In the genomic region with DNA sequence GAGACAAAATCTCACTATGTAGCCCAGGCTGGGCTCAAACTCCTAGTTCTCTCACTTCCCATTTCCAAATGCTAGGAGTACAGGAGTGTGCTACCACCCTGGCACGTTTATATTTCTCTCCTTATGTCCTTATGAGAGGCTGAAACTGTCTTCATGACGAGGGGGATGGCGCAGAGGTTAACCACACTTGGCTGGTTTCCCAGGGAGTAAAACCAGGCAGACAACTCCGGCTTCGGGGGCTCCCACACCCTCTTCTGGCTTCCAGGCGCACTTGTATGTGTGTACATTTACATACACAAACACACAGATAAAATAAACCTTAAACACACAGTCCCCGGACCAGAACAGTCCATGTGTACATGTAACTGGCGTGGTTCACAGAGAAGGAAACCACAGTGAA, we compare ENCODE assay signal across 9 mouse cellular contexts. TPM values are rescaled to one million over a fixed set of nuclear protein-coding genes. Genes with fewer than 3 reads are reported as not detected.
"Had no signal": no experiment of that assay in that cellular context is flagged by ENCODE, and none has a peak within 500 bp of the region (broad histone marks: within the 10 kb centered on the region; RNA-seq: fewer than 3 reads in every experiment).

No protein-coding gene starts in this region.

- ATAC-seq: liver, embryonic 12.5 days; midbrain, embryonic 13.5 days had no signal

- H3K4me2 ChIP-seq: liver, embryonic 12.5 days; lung, embryonic 14.5 days; midbrain, embryonic 13.5 days had no signal

- H3K27ac ChIP-seq: left cerebral cortex, adult 2 months; liver, embryonic 12.5 days; midbrain, embryonic 13.5 days had no signal

- H3K27me3 ChIP-seq: midbrain, embryonic 13.5 days had no signal

- DNase-seq: kidney, adult 18-20 months; kidney, postnatal 10 days; lung, embryonic 14.5 days; right cerebral cortex, postnatal 25 days; thymus, postnatal 36 days had no signal

- H3K4me3 ChIP-seq: left cerebral cortex, adult 2 months; liver, embryonic 12.5 days; midbrain, embryonic 13.5 days had no signal

- H3K9me3 ChIP-seq: liver, embryonic 12.5 days; midbrain, embryonic 13.5 days had no signal

- H3K9ac ChIP-seq: liver, embryonic 12.5 days; lung, embryonic 14.5 days; midbrain, embryonic 13.5 days had no signal

RNA-seq across cellular contexts. Expression of a gene that starts 21.0 kb away (rescaled TPM):
- total RNA-seq: megakaryocyte progenitor cell, adult 5-6 weeks had no signal
